Mouse (Mus musculus): Measurements from ENCODE around the gene Aldh3b1. TPM values are rescaled to one million over a fixed set of nuclear protein-coding genes. Genes with fewer than 3 reads are reported as not detected.
A peak's percentile ranks its signal among the peaks of the same experiment; 100 is the strongest.
"Not testable (repeated sequence)": the region's sequence is repeated elsewhere in the genome, so short reads cannot be mapped to it uniquely, and the experiment has no call there.

Aldh3b1 gene
- polyA plus RNA-seq (2015; fragmentation: Nextera tagmentation; extraction: Ambion mirVana): 3.9 and 5.1 TPM in 2 replicates

DNA sequence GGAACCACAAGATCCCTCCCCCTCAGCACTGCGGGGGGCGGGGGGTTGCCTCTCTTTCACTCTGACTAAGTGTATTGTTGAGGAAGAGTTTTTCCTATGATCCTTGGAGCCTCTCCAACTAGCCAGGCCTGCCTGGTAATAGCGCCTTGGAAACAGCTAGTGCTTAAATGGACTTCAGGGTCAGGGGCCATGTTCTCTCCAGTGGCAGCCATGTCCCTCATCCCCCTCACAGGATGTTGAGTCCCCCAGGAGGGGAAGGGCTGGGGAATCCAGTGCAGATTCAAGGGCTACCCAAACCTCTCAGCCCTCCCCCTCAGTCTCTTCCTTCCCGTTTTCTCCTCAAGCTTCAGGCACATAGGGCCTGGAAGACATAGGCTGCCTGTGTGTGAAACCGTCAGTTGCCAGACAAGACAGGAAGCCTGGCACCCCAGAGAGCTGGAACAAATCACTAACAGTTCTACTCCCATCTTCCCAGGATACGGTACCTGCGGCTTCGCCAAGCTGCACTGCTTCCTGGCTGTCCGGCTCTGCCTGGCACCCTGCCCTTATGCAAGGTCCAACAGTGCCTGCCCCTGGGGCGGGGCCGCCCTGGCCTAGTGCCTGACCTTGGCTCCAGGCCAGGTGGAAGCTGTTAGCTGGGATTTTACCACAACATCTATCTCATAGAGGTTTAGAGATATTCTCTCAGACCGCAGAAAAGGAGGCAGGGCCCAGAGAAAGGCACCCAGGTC, at the start of gene Aldh3b1:
TSS of gene Aldh3b1 (minus strand) at position 598 of the 731 bp plus-strand sequence.
- Histone ChIP-seq H3K4me1 (ENCODE audit: insufficient read depth, low read length) (peaks cover 21% of the 10 kb centered on the region), H3K27me3 (ENCODE audit: insufficient read depth, low read length) (no peaks in the 10 kb centered on the region), H3K4me2 (replicated peaks; ENCODE audit: low read depth, low read length) (no peak within 1 kb of the TSS), H3K27ac (ENCODE audit: low read length) (peak within 1 kb of the TSS; percentile 80), H3K36me3 (ENCODE audit: insufficient read depth, low read length) (no peaks in the 10 kb centered on the region), H3K9ac (replicated peaks; ENCODE audit: low read length) (0 out of 2 replicates have a peak within 1 kb of the TSS, but pooled peaks have one; percentile 32), H3K9me3 (ENCODE audit: low read length) (no peaks in the 10 kb centered on the region), H3K4me3 (ENCODE audit: low read length) (no peak within 1 kb of the TSS)
- 42% methylated on average over 12 of the region's 12 CpGs for WGBS
- peak; percentile 67 for ATAC-seq (ENCODE audit: low FRiP score, low TSS enrichment)

DNA sequence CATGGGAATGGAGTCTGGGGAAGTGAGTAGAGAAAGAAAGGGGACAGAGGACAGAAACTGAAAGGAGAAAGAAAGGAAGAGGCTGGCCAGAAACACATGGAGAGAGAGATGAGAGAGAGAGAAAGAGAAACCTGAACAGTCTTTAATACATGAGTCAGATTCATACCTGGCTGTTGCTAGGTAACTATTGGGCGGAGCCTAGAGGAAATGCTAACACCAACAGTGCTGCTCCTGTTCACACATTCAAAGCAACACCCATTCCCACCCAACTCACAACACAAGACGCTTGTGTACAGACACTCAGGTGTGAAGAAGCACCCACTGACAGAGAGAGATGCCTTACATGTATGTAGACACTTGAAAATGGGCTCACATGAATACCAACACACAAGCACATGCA, 46.3 kb upstream of the Aldh3b1 start:
- 80% methylated on average over 2 of the region's 2 CpGs for WGBS
- H3K9me3 ChIP-seq (ENCODE audit: low read length): no peaks in the 10 kb centered on the region
- H3K4me3 ChIP-seq (ENCODE audit: low read length): no peak overlapping the region
- H3K36me3 ChIP-seq (ENCODE audit: insufficient read depth, low read length): no peaks in the 10 kb centered on the region
- H3K4me1 ChIP-seq (ENCODE audit: insufficient read depth, low read length): 0 out of 2 replicates have a peak, but pooled peaks cover 3% of the 10 kb centered on the region
- no peak overlapping the region for H3K27ac ChIP-seq (ENCODE audit: low read length)
- no peak overlapping the region for H3K4me2 ChIP-seq (replicated peaks; ENCODE audit: low read depth, low read length)
- peaks cover 3% of the 10 kb centered on the region; the same call in 1 of the 2 replicates for H3K27me3 ChIP-seq (ENCODE audit: insufficient read depth, low read length)
- no peak overlapping the region for H3K9ac ChIP-seq (replicated peaks; ENCODE audit: low read length)
- no peak for ATAC-seq (ENCODE audit: low FRiP score, low TSS enrichment)

DNA sequence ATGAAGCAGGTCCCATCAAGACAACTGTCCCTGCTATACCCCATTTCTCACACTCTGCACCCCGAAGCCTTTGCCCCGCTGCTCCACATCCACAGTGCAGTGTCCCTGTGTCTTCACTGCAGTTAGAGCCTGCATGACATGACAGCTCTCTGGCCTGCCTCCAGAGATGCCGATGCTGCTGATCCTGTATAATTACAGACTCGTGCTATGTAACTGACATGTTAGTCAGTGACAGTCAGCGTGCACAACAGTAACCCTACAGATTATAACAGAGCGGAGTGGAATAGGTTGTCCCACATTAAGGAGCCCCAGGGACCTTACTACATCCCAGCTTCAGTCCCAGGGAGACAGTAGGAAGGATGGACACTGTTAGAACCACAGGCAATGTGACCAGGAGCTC, 45.0 kb upstream of the Aldh3b1 start:
- not testable (repeated sequence) for ATAC-seq (ENCODE audit: low FRiP score, low TSS enrichment); H3K27ac ChIP-seq (ENCODE audit: low read length); H3K36me3 ChIP-seq (ENCODE audit: insufficient read depth, low read length); H3K9ac ChIP-seq (replicated peaks; ENCODE audit: low read length); H3K4me1 ChIP-seq (ENCODE audit: insufficient read depth, low read length); H3K4me2 ChIP-seq (replicated peaks; ENCODE audit: low read depth, low read length); H3K27me3 ChIP-seq (ENCODE audit: insufficient read depth, low read length); H3K9me3 ChIP-seq (ENCODE audit: low read length); H3K4me3 ChIP-seq (ENCODE audit: low read length)
- 85% methylated on average over 6 of the region's 6 CpGs for WGBS

DNA sequence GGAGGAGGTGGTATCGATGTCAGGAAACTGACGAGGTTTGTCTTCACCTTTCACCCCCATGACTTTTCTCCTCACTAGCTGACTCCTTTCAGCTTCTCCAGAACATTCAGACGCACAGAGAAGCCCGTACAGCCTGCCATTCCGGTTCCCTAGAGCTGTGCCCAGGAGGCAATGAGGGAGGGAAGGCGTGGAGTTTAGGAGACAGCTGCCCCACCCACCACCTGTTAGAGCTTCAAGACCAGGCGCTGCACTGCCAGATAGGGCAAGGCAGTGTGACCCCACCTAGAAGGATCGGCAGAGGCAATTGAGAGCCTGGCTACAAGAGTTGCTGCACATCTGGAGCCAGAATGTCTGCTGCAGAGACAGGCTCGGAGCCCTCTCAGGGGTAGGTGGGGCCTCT, 42.6 kb upstream of the Aldh3b1 start, which contains the start of gene Aldh3b2:
TSS of gene Aldh3b2 (plus strand) at position 100 of the 400 bp plus-strand sequence.
- 14% methylated on average over 9 of the region's 9 CpGs for WGBS
- Histone ChIP-seq H3K9ac (replicated peaks; ENCODE audit: low read length) (no peak within 1 kb of the TSS), H3K27me3 (ENCODE audit: insufficient read depth, low read length) (no peaks in the 10 kb centered on the region), H3K4me3 (ENCODE audit: low read length) (no peak within 1 kb of the TSS), H3K4me2 (replicated peaks; ENCODE audit: low read depth, low read length) (no peak within 1 kb of the TSS), H3K9me3 (ENCODE audit: low read length) (no peaks in the 10 kb centered on the region), H3K27ac (ENCODE audit: low read length) (no peak within 1 kb of the TSS), H3K36me3 (ENCODE audit: insufficient read depth, low read length) (no peaks in the 10 kb centered on the region), H3K4me1 (ENCODE audit: insufficient read depth, low read length) (0 out of 2 replicates have a peak, but pooled peaks cover 6% of the 10 kb centered on the region)
- no peak for ATAC-seq (ENCODE audit: low FRiP score, low TSS enrichment)

DNA sequence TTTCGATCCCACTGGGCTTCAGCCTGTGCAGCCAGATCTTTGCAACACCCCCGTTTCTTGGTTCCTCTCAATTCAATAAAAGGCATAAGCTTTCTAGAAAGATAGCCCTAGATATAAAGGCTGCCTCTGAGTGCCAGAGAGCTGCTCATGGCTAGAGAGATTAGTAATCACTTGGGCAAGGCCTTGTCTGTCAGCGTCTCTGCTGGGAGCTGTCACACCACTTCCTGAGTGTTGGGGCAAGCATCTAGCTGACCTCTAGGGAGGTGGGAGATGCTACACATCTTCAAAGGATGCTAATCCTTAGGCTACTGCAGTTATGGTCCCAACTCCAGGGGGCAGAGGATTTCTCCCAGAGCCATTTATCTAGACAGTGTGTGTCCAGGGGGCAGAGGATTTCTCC, 37.6 kb upstream of the Aldh3b1 start:
- H3K4me3 ChIP-seq (ENCODE audit: low read length): no peak overlapping the region
- no peaks in the 10 kb centered on the region for H3K27me3 ChIP-seq (ENCODE audit: insufficient read depth, low read length)
- no peak overlapping the region for H3K9ac ChIP-seq (replicated peaks; ENCODE audit: low read length)
- H3K36me3 ChIP-seq (ENCODE audit: insufficient read depth, low read length): no peaks in the 10 kb centered on the region
- no peaks in the 10 kb centered on the region for H3K9me3 ChIP-seq (ENCODE audit: low read length)
- ATAC-seq (ENCODE audit: low FRiP score, low TSS enrichment): no peak
- WGBS: 73% methylated on average over 3 of the region's 3 CpGs
- H3K27ac ChIP-seq (ENCODE audit: low read length): no peak overlapping the region
- H3K4me1 ChIP-seq (ENCODE audit: insufficient read depth, low read length): 0 out of 2 replicates have a peak, but pooled peaks cover 5% of the 10 kb centered on the region
- H3K4me2 ChIP-seq (replicated peaks; ENCODE audit: low read depth, low read length): no peak overlapping the region

DNA sequence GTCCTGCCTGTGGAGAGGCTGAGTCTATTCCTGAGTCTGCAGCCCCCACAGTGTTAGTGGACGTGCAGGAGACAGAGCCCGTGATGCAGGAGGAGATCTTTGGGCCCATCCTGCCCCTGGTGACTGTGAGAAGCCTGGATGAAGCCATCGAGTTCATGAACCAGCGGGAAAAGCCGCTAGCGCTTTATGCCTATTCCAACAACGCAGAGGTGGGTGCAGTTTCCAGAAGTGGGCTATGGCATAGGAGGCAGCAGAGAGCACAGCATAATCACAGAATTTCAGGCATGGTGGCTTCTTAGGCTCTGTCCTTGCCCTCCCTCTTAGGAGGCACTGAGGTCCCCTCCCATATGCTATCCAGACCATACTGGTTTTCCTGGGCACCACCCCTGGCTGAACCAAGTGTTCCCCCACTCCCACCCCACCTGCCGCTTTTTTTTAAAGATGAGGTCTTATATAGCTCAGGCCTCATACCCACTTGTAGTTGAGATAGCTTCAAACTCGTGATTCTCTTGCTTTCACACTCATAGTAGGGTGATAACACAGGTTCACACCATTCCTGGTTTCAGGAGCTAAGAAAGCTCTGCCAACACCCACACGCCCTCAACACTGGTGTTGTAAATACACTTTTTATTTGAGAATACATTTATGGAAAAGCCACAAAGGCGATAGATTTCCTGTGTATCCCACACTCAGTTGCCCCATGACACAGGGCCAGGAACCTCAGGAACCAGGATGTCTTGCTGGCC, 36.9 kb upstream of the Aldh3b1 start:
- no peak overlapping the region for H3K27ac ChIP-seq (ENCODE audit: low read length)
- no peak overlapping the region for H3K4me2 ChIP-seq (replicated peaks; ENCODE audit: low read depth, low read length)
- H3K4me3 ChIP-seq (ENCODE audit: low read length): no peak overlapping the region
- 70% methylated on average over 11 of the region's 11 CpGs for WGBS
- no peak for ATAC-seq (ENCODE audit: low FRiP score, low TSS enrichment)
- 0 out of 2 replicates have a peak, but pooled peaks cover 3% of the 10 kb centered on the region for H3K4me1 ChIP-seq (ENCODE audit: insufficient read depth, low read length)
- no peak overlapping the region for H3K9ac ChIP-seq (replicated peaks; ENCODE audit: low read length)
- H3K9me3 ChIP-seq (ENCODE audit: low read length): no peaks in the 10 kb centered on the region
- H3K36me3 ChIP-seq (ENCODE audit: insufficient read depth, low read length): no peaks in the 10 kb centered on the region
- no peaks in the 10 kb centered on the region for H3K27me3 ChIP-seq (ENCODE audit: insufficient read depth, low read length)

DNA sequence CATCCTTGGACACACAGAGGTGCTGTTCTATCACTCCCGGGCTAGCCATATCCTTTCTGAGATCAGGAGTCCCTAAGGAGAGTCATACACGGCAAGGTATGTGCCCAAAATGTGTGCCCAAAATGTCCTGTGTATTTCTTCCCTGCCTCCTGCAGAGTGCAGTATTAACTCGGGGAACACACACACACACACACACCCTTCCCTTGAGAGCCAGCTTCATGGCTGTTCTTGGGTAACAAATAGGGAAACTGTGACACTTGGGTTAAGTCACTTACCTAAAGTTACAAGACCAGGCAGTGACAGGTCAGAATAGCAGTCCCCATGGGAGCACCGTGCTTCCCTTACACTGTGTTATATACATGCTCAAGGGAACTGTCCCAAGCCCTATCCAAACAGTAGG, 34.4 kb upstream of the Aldh3b1 start:
- H3K4me2 ChIP-seq (replicated peaks; ENCODE audit: low read depth, low read length): no peak overlapping the region
- no peaks in the 10 kb centered on the region for H3K4me1 ChIP-seq (ENCODE audit: insufficient read depth, low read length)
- no peaks in the 10 kb centered on the region for H3K27me3 ChIP-seq (ENCODE audit: insufficient read depth, low read length)
- ATAC-seq (ENCODE audit: low FRiP score, low TSS enrichment): no peak
- H3K9ac ChIP-seq (replicated peaks; ENCODE audit: low read length): no peak overlapping the region
- H3K27ac ChIP-seq (ENCODE audit: low read length): no peak overlapping the region
- 0 out of 2 replicates have a peak, but pooled peaks cover 3% of the 10 kb centered on the region for H3K9me3 ChIP-seq (ENCODE audit: low read length)
- H3K36me3 ChIP-seq (ENCODE audit: insufficient read depth, low read length): no peaks in the 10 kb centered on the region
- no peak overlapping the region for H3K4me3 ChIP-seq (ENCODE audit: low read length)
- WGBS: 67% methylated on average over 4 of the region's 4 CpGs

DNA sequence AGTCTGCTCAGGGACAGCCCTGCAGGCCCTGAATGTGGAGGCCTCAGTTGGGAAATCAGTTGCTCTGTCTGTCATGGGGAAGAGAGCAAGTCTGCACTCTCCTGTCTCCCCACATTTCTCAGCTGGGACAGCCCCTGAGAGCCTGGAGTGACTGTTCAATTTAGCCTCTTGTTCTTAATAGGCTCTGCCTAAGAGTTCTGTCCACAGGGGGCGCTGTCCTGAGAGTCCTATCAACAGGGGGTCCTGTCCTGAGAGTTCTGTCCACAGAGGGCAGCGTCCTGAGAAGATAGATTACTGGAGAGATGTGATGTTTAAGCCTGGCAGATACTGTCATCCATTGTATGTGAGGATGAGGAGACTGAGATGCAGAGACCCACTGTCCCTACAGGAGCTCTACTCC, 32.9 kb upstream of the Aldh3b1 start:
- no peak for ATAC-seq (ENCODE audit: low FRiP score, low TSS enrichment)
- 0 out of 2 replicates have a peak, but pooled peaks cover 3% of the 10 kb centered on the region for H3K9me3 ChIP-seq (ENCODE audit: low read length)
- WGBS: 10% methylated on average over 2 of the region's 2 CpGs
- no peak overlapping the region for H3K4me2 ChIP-seq (replicated peaks; ENCODE audit: low read depth, low read length)
- H3K4me1 ChIP-seq (ENCODE audit: insufficient read depth, low read length): no peaks in the 10 kb centered on the region
- no peaks in the 10 kb centered on the region for H3K27me3 ChIP-seq (ENCODE audit: insufficient read depth, low read length)
- no peak overlapping the region for H3K4me3 ChIP-seq (ENCODE audit: low read length)
- no peak overlapping the region for H3K27ac ChIP-seq (ENCODE audit: low read length)
- H3K9ac ChIP-seq (replicated peaks; ENCODE audit: low read length): no peak overlapping the region
- no peaks in the 10 kb centered on the region for H3K36me3 ChIP-seq (ENCODE audit: insufficient read depth, low read length)

DNA sequence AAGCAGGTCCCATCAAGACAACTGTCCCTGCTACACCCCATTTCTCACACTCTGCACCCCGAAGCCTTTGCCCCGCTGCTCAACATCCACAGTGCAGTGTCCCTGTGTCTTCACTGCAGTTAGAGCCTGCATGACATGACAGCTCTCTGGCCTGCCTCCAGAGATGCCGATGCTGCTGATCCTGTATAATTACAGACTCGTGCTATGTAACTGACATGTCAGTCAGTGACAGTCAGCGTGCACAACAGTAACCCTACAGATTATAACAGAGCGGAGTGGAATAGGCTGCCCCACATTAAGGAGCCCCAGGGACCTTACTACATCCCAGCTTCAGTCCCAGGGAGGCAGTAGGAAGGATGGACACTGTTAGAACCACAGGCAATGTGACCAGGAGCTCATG, 32.2 kb upstream of the Aldh3b1 start:
- not testable (repeated sequence) for H3K9me3 ChIP-seq (ENCODE audit: low read length); H3K27ac ChIP-seq (ENCODE audit: low read length); H3K9ac ChIP-seq (replicated peaks; ENCODE audit: low read length); H3K4me3 ChIP-seq (ENCODE audit: low read length); H3K4me1 ChIP-seq (ENCODE audit: insufficient read depth, low read length); H3K27me3 ChIP-seq (ENCODE audit: insufficient read depth, low read length); ATAC-seq (ENCODE audit: low FRiP score, low TSS enrichment); H3K36me3 ChIP-seq (ENCODE audit: insufficient read depth, low read length); H3K4me2 ChIP-seq (replicated peaks; ENCODE audit: low read depth, low read length)
- WGBS: 82% methylated on average over 6 of the region's 6 CpGs

DNA sequence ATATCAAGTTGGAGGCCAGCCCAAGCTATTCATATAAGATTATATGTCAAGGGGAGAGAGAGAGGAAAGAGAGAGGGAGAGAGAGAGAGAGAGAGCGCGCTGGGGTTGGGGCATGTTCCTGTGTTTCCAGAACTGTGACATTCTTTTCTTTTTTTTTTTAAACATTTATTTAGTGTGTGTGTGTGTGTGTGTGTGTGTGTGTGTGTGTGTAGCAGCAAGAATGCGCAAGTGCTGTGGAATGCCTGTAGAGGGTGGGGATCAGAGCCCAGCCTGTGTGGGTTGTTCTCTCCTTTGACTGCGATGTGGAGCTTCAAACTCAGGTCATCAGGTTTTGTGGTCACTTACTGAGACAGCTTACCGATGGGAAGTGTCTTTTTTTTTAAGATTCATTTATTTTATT, 30.6 kb upstream of the Aldh3b1 start:
- H3K4me2 ChIP-seq (replicated peaks; ENCODE audit: low read depth, low read length): no peak overlapping the region
- no peak overlapping the region for H3K9ac ChIP-seq (replicated peaks; ENCODE audit: low read length)
- WGBS: 83% methylated on average over 5 of the region's 5 CpGs
- no peak overlapping the region for H3K27ac ChIP-seq (ENCODE audit: low read length)
- H3K27me3 ChIP-seq (ENCODE audit: insufficient read depth, low read length): no peaks in the 10 kb centered on the region
- no peak overlapping the region for H3K4me3 ChIP-seq (ENCODE audit: low read length)
- 0 out of 2 replicates have a peak, but pooled peaks cover 3% of the 10 kb centered on the region for H3K9me3 ChIP-seq (ENCODE audit: low read length)
- ATAC-seq (ENCODE audit: low FRiP score, low TSS enrichment): no peak
- 0 out of 2 replicates have a peak, but pooled peaks cover 3% of the 10 kb centered on the region for H3K4me1 ChIP-seq (ENCODE audit: insufficient read depth, low read length)
- H3K36me3 ChIP-seq (ENCODE audit: insufficient read depth, low read length): no peaks in the 10 kb centered on the region
